Mouse (Mus musculus) right cerebral cortex, postnatal 4 days (tissue): ENCODE results near the gene Rhd.

ENCODE experiments used
- DNase-seq: peaks from one replicate; pipeline ENCODE4 v3.0.0-alpha.2; 2022

The Rhd gene

DNA sequence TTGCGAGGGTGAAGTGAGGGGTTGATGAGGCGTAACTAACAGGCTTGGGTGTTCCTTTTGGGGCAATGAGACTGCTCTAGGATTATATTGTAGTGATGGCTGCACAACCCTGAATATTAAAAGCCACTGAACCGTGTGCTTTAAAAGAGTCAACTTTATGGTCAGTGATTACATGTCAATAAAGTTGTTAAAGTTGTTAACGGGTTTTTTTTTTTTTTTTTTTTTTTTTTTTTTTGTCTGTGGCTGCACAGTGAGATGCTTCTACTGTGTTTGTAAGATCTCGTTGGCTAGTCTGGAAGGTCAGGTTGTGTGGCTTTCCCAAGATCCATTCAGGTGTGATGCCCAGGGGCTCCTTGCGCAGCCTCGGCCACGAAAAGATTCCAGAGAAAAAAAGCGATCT lies 75.6 kb downstream of the Rhd start:
- no peak for DNase-seq

DNA sequence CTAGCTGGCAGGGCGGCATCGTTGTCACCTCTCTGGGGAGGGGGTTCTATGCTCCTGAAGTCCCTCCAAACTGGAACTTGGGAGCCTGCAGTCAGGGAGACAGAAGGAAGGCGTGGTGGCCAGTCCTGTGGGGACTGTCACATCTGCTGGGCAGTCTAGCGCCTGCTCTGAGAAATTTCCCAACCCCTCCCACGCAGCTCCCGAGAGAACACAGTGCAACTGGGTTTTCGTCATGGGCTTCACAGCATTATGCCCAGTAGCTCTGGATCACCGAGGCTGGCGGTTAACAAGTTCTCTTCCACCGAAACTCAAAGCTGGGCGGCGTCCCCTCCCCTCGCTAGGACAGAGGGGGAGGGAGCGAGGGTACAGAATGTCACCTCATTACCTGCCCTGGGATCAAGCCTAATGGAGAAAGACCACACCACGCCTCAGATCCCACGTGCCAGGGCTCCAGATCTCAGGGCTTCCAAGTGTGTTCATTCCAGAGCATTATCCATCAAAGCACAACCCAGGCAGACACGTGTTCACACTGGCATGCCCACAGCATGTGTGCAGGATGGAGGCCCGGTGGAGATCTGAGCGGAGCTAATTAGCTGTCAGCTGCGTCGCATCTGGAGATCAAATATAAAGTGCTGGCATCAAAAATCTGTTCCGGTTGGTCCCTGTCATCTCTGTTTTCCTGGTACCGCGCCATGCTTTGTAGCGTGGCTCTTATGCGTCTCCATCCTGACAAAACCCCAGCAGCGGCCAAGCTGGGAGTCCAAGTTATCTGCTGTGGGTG lies 79.6 kb downstream of the Rhd start:
- no peak for DNase-seq
